ENCODE assay signal across 8 mouse cellular contexts in the genomic region with DNA sequence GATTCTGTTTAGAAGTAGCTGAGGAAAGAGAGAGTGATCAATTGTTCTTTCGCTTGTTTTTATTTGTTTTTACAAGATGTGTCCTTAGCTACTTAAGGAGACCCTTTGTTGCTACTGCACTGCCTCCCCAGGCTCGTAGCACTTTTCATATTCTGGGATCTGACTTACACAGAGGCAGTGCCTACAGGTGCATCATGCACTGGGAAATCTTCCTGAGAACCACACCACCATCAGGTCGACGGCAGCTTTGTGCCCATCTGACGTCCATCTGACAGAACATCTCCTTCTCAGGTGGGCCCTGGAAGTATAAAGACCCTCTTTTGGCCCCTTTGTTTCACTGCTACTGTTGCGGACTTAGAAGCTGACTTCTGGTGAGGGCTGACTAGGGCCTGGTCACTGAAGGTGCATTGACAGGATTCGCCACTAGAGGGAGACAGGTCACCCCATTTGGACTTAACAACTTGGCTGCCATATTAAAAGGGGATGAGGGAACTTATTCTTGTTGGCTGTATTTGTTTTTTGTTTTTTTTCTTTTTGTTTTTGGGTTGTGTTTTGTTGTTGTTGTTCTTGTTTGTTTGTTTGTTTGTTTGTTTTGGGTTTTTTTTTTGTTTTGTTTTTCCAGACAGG. TPM values are rescaled to one million over a fixed set of nuclear protein-coding genes. Genes with fewer than 3 reads are reported as not detected.
DNase-seq lines count a peak whose midpoint lies in the region; ATAC-seq lines count a peak whose summit lies in the region.

No protein-coding gene starts in this region.

- no peaks in the 10 kb centered on the region for H3K4me1 ChIP-seq in forebrain, embryonic 14.5 days (ENCODE audit: control insufficient read depth, insufficient read depth, low read length)

- H3K27me3 ChIP-seq in forebrain, embryonic 14.5 days (replicated peaks; ENCODE audit: control insufficient read depth, insufficient read depth, low read length): no peaks in the 10 kb centered on the region

- intact Hi-C loops in heart, postnatal 36 days (cut with DNase I): loop anchor here (1.0 to 5.0 kb wide), 3 partner anchors 49 to 155 kb away; no protein-coding TSS in a partner anchor

- H3K4me3 ChIP-seq in forebrain, embryonic 14.5 days (ENCODE audit: low read depth, low read length): no peak overlapping the region

- no peak overlapping the region for H3K4me2 ChIP-seq in forebrain, embryonic 14.5 days (ENCODE audit: low read length)

- H3K27ac ChIP-seq in forebrain, embryonic 14.5 days (ENCODE audit: low read depth, low read length): no peak overlapping the region

- ATAC-seq in cerebellum, adult (ENCODE audit: insufficient number of reproducible peaks, low FRiP score, low TSS enrichment): 0 out of 2 replicates have a peak, but pooled peaks have one; percentile 36
- peak; percentile 71; the same call in 1 of the 2 replicates for ATAC-seq in forebrain, embryonic 14.5 days

- 29% methylated on average over 7 of the region's 7 CpGs for WGBS in forebrain, embryonic 14.5 days

- no peak overlapping the region for H3K9ac ChIP-seq in forebrain, embryonic 14.5 days (ENCODE audit: low read length)

- peaks cover 13% of the 10 kb centered on the region for H3K36me3 ChIP-seq in forebrain, embryonic 14.5 days (ENCODE audit: control insufficient read depth, insufficient read depth, low read length)

- no peaks in the 10 kb centered on the region for H3K9me3 ChIP-seq in forebrain, embryonic 14.5 days (replicated peaks; ENCODE audit: control insufficient read depth, low read length)

- peak; percentile 43 for DNase-seq in Muller cell, postnatal 12 days (ENCODE audit: inconsistent ontology term)
- DNase-seq in forebrain, embryonic 14.5 days (ENCODE audit: low spot score): peak; percentile 86
- peak; percentile 88 to 89 for DNase-seq in heart, postnatal 36 days
- DNase-seq in layer of hippocampus, adult 9-11 months: peak; percentile 79
- DNase-seq in lung, postnatal 25 days (ENCODE audit: low spot score): peak; percentile 85
- peak; percentile 72 for DNase-seq in retina, postnatal 7 days (ENCODE audit: low read depth, low spot score)
- peak; percentile 81 for DNase-seq in urinary bladder, postnatal 14 days (ENCODE audit: low spot score)

RNA-seq across cellular contexts. Expression of a gene that starts 27.2 kb away (rescaled TPM):
- polyA plus RNA-seq in forebrain, embryonic 14.5 days (2014; fragmentation: Nextera tagmentation; extraction: Ambion mirVana): 40.4 and 45.6 TPM in 2 replicates
- total RNA-seq in heart, postnatal 36 days (2021): 10 to 100 TPM; 31.5 to 32.6 TPM

RNA-seq across cellular contexts. Expression of a gene that starts 34.6 kb away (rescaled TPM):
- 77.3 and 100 TPM in 2 replicates for polyA plus RNA-seq in forebrain, embryonic 14.5 days (2014; fragmentation: Nextera tagmentation; extraction: Ambion mirVana)
- total RNA-seq in heart, postnatal 36 days (2021): 100 to 1,000 TPM; 128 to 159 TPM
